Mouse (Mus musculus) lung, embryonic 15.5 days (tissue): ENCODE measurements around the gene Nol9. TPM values are rescaled to one million over a fixed set of nuclear protein-coding genes. Genes with fewer than 3 reads are reported as not detected.
A peak's percentile ranks its signal among the peaks of the same experiment; 100 is the strongest.

ENCODE experiments used
- ATAC-seq: fragments of 200-750 bp; cut with Nextera tagmentation; 2 replicates; pipeline ENCODE4 v1.8.0; 2017; ENCODE audit warnings: moderate number of reproducible peaks, borderline replicate concordance; ENCODE audit not compliant: low FRiP score, low TSS enrichment; ENCODE audit errors: extremely low read depth
- H3K27ac ChIP-seq: fragments of 300-500 bp; sonication (generic); 2 replicates; pipeline ENCODE4 v1.5.1; 2015; ENCODE audit warnings: moderate library complexity, mild to moderate bottlenecking, inconsistent platforms
- H3K27me3 ChIP-seq: fragments of 300-500 bp; sonication (generic); 2 replicates; pipeline ENCODE4 v1.6.1; 2015; ENCODE audit warnings: inconsistent platforms
- H3K36me3 ChIP-seq: fragments of 300-500 bp; sonication (generic); 2 replicates; pipeline ENCODE4 v1.6.1; 2015; ENCODE audit warnings: inconsistent platforms
- H3K4me1 ChIP-seq: fragments of 300-500 bp; sonication (generic); 2 replicates; pipeline ENCODE4 v1.6.1; 2015; ENCODE audit warnings: inconsistent platforms
- H3K4me2 ChIP-seq: fragments of 300-500 bp; sonication (generic); 2 replicates; pipeline ENCODE4 v1.6.1; 2015; ENCODE audit warnings: inconsistent platforms, mild to moderate bottlenecking, moderate library complexity
- H3K4me3 ChIP-seq: fragments of 300-500 bp; sonication (generic); 2 replicates; pipeline ENCODE4 v1.5.1; 2015; ENCODE audit warnings: mild to moderate bottlenecking, inconsistent platforms
- H3K9ac ChIP-seq: fragments of 300-500 bp; sonication (generic); 2 replicates; pipeline ENCODE4 v1.6.1; 2015; ENCODE audit warnings: inconsistent platforms
- H3K9me3 ChIP-seq: fragments of 300-500 bp; sonication (generic); 2 replicates; pipeline ENCODE4 v1.6.1; 2016; ENCODE audit warnings: inconsistent platforms
- WGBS: fragments of 180-500 bp; shearing (Covaris S2); methylation state at CpG from one replicate; pipeline ENCODE4 v1.1.7; 2015; 5-methylcytosine and 5-hydroxymethylcytosine counted together
- polyA plus RNA-seq: library from polyadenylated mRNA; unstranded; fragments of >200 nt; fragmentation: Nextera tagmentation; extraction: Ambion mirVana; gene quantifications from 2 replicates; pipeline ENCODE4 v1.2.1, GENCODE M21; 2015

Nol9 gene
- 29.4 and 31.1 TPM in 2 replicates for polyA plus RNA-seq

DNA sequence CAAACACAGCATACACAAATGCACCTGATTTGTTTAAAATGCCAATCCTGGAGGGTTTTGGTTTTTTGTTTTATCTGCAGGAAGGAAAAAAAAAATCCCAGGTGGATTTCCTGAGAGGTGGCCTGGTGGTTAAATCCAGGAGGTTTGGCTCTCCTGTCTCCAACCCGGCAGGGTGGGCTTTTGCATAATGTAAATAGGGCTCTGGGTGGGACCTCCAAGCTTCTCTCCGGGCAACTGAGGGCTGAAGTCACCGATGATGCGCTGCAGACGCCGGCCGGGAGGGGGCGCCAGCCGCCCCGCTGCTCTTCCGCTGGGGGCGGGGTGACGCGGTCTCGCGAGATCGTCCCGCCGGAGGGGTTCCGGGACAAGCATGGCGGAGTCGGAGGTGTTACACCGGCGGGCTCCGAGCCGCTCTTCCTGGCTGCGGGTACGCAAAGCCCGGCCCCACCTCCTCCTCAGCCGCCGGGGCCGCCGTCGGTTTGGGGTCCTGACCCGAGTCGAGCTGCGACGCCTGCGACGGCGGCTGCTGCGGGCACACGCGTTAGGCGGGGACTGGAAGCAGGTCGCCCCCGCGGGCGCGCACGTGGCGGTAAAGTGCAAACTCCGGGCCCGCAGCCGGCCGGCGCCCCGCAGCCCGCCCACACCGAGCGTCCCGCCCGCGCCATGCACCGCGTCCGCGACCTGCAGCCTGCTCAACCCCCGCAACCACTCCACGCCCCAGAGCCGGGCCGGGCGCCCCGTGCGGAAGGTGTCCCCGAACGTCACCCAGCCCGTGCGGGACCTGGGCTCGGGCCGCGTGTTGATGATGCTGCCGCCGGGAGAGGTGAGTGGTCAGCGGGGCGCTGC, at the start of gene Nol9:
Gene Nol9, plus strand, starts transcription at position 337 of the 846 bp plus-strand sequence.
- H3K27ac ChIP-seq = no peak within 1 kb of the TSS; the same call in 1 of the 2 replicates
- no peaks in the 10 kb centered on the region for H3K9me3 ChIP-seq
- H3K4me1 ChIP-seq = peaks cover 14% of the 10 kb centered on the region
- H3K4me3 ChIP-seq = peak within 1 kb of the TSS; percentile 99
- peak; percentile 88 for ATAC-seq
- H3K9ac ChIP-seq = peak within 1 kb of the TSS; percentile 92
- H3K27me3 ChIP-seq = no peaks in the 10 kb centered on the region
- peak within 1 kb of the TSS; percentile 93 for H3K4me2 ChIP-seq
- peaks cover 33% of the 10 kb centered on the region for H3K36me3 ChIP-seq
- 2% methylated on average over 86 of the region's 86 CpGs for WGBS

DNA sequence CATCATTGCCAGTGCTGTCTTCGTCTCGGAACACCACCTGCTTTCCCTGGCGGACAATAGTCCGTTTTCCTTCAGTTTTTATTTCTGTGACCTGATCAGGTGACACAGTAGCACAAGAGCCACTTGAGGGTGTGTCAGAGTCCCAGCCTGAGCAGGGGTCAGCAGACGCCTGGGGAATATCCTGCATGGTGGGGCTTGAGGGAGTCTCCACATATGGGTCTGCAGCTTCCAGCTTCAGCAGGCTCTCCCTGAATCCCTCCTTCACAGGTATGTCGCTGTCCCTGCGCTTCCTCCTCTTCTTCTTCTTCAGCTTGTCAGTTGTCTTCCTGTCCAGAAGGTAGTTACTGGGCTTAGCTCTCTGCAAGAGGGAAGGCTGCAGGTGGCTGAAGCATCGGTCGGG, 47.0 kb upstream of the Nol9 start:
- Histone ChIP-seq H3K27me3 (no peaks in the 10 kb centered on the region), H3K4me3 (no peak overlapping the region), H3K36me3 (peaks cover 30% of the 10 kb centered on the region), H3K9me3 (no peaks in the 10 kb centered on the region), H3K27ac (no peak overlapping the region), H3K4me1 (peaks cover 40% of the 10 kb centered on the region), H3K9ac (no peak overlapping the region), H3K4me2 (no peak overlapping the region)
- no peak for ATAC-seq
- 86% methylated on average over 9 of the region's 9 CpGs for WGBS

- peak overlapping the region; percentile 12 for H3K4me2 ChIP-seq
- H3K9me3 ChIP-seq = no peaks in the 10 kb centered on the region
- ATAC-seq = no peak
- 0 out of 2 replicates have a peak overlapping the region, but pooled peaks have one; percentile 15 for H3K27ac ChIP-seq
- no peak overlapping the region; the same call in 1 of the 2 replicates for H3K4me3 ChIP-seq
- 40% methylated on average over 6 of the region's 6 CpGs for WGBS
- peaks cover 36% of the 10 kb centered on the region for H3K4me1 ChIP-seq
- H3K27me3 ChIP-seq = no peaks in the 10 kb centered on the region
- H3K9ac ChIP-seq = 0 out of 2 replicates have a peak overlapping the region, but pooled peaks have one; percentile 7
- H3K36me3 ChIP-seq = peaks cover 30% of the 10 kb centered on the region
Observed at GRCm38 (mm10) chr4:151993035-151993434, 46.1 kb upstream of the Nol9 start.

DNA sequence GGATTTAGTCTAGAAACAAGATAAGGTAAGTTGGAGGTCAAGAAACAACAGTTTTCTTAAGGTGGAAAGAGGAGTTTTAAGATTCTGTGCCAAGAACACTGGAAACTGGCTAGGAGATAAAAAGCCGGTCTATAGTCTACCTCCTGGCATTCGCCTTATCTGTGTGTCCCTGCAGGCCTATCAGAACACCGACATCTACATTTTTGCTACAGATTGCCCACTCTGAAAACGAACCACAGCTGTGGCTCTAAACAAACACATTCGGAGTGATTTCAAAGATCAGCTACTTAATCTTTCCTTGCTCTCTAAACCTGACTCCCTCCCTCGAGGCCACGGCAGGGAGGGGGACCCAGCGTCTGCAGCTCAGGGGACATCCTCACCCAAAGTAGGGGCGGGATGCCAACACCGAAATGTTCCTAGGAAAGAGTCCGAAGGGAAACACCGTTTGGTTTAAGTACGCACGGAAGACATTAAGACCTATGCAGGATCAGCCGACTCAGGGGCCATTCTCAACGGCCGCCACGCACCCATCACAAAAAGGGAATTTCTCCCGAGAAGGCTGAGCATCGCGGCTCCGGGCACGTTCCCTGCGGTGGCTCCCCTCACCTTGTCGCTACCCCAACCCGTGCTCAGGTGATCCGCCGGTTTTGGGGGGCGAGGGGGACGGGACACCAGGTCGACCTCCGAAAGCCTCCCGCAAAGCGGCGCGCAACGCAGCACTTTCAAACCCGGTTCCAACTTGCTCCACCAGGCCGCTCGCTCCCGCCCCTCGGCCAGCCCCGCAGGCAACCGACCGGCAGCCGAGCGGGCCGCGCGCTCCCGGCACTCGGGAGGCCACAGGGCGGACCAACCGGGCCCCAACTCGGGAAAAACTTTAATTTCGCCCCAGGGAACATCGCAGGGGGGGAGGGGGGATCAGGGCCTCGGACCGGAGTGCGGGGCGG, 44.6 kb upstream of the Nol9 start:
- Histone ChIP-seq H3K4me1 (peaks cover 29% of the 10 kb centered on the region), H3K4me3 (peak overlapping the region; percentile 100), H3K9me3 (no peaks in the 10 kb centered on the region), H3K27ac (peak overlapping the region; percentile 87), H3K36me3 (peaks cover 30% of the 10 kb centered on the region), H3K9ac (peak overlapping the region; percentile 80), H3K4me2 (peak overlapping the region; percentile 93), H3K27me3 (no peaks in the 10 kb centered on the region)
- peak; percentile 0; the same call in 1 of the 2 replicates for ATAC-seq
- 1% methylated on average over 57 of the region's 61 CpGs for WGBS

DNA sequence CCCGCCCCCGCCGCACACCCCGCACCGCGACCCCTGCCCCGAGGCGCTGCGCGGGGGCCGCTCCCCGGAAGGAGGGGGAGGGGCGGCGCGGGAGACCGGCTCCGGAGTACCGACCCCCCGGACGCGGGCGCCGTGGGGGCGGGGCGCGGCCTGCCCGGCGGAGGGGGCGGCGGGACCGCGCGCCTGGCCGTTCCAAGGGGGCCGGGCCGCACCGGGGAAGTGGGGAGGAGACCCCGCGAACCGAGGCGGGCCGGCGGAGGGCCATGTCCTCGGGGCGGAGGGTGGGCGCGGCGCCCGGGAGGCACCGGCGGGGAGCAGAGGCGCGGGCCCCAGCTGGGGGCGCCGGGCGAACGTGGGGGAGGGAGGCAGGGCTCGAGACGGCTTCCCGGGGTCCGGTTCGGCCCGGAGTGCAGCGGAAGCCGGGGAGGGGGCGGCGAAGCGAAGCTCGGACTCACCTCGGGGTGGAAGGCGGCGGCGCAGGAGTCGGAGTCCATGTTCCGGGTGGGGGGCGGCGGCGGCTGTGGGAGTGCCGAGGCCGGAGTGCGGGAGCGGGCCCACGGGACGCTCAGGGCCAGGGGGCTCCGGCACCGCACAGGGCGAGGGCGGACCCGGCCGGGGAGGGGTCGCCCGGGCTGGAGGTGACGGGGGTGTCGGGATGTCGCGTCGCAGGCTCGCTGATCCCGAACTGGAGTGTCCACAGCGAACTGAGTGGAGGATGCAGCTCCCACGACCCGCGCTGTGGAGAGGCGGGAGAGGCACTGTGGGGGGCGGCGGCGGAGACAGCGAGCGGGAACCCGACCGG, 43.5 kb upstream of the Nol9 start:
- Histone ChIP-seq H3K36me3 (peaks cover 24% of the 10 kb centered on the region), H3K4me3 (peak overlapping the region; percentile 100), H3K9ac (peak overlapping the region; percentile 80), H3K27me3 (no peaks in the 10 kb centered on the region), H3K27ac (peak overlapping the region; percentile 87), H3K4me1 (peaks cover 29% of the 10 kb centered on the region), H3K4me2 (peak overlapping the region; percentile 93), H3K9me3 (no peaks in the 10 kb centered on the region)
- WGBS = under 1% methylated on average over 80 of the region's 111 CpGs
- ATAC-seq = peak; percentile 35; the same call in 1 of the 2 replicates

- Histone ChIP-seq H3K4me3 (peak within 1 kb of the TSS; percentile 100), H3K4me2 (peak within 1 kb of the TSS; percentile 93), H3K9ac (peak within 1 kb of the TSS; percentile 80), H3K4me1 (peaks cover 32% of the 10 kb centered on the region), H3K27me3 (no peaks in the 10 kb centered on the region), H3K27ac (peak within 1 kb of the TSS; percentile 87), H3K36me3 (peaks cover 16% of the 10 kb centered on the region), H3K9me3 (no peaks in the 10 kb centered on the region)
- 1% methylated on average over 88 of the region's 94 CpGs for WGBS
- peak; percentile 97 for ATAC-seq
Observed at GRCm38 (mm10) chr4:151996173-151996950, 42.8 kb upstream of the Nol9 start, which contains the start of gene Phf13. TSS of gene Phf13 (minus strand) at chr4:151996258.

DNA sequence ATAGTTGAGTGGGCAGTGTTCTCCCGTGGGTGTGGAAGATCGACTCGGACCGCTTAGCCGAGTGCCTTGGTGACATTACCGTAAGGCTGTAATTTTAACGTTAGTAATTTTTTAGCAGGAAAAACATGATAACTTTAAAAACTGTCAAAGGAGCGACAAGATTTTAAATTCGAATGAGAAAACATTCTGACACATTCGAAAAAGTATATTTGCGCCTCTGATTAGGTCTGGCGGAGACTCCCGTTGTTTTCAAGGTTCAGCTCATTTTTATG, 42.2 kb upstream of the Nol9 start:
- no peaks in the 10 kb centered on the region for H3K9me3 ChIP-seq
- peak overlapping the region; percentile 100 for H3K4me3 ChIP-seq
- WGBS = 1% methylated on average over 13 of the region's 13 CpGs
- peaks cover 10% of the 10 kb centered on the region for H3K36me3 ChIP-seq
- peak overlapping the region; percentile 80 for H3K27ac ChIP-seq
- no peaks in the 10 kb centered on the region for H3K27me3 ChIP-seq
- ATAC-seq = no peak
- peaks cover 32% of the 10 kb centered on the region for H3K4me1 ChIP-seq
- peak overlapping the region; percentile 66 for H3K4me2 ChIP-seq
- H3K9ac ChIP-seq = peak overlapping the region; percentile 80

GRCm38 (mm10) chr4:151997701-151998100, 41.4 kb upstream of the Nol9 start:
- Histone ChIP-seq H3K27me3 (no peaks in the 10 kb centered on the region), H3K9ac (0 out of 2 replicates have a peak overlapping the region, but pooled peaks have one; percentile 80), H3K4me1 (peaks cover 30% of the 10 kb centered on the region), H3K9me3 (no peaks in the 10 kb centered on the region), H3K36me3 (peaks cover 2% of the 10 kb centered on the region; the same call in 1 of the 2 replicates), H3K4me2 (peak overlapping the region; percentile 66), H3K27ac (no peak overlapping the region), H3K4me3 (peak overlapping the region; percentile 100; the same call in 1 of the 2 replicates)
- ATAC-seq = no peak
- 60% methylated on average over 3 of the region's 3 CpGs for WGBS

- no peak for ATAC-seq
- H3K27me3 ChIP-seq = no peaks in the 10 kb centered on the region
- H3K27ac ChIP-seq = no peak overlapping the region
- no peak overlapping the region for H3K4me2 ChIP-seq
- H3K9ac ChIP-seq = no peak overlapping the region
- H3K4me3 ChIP-seq = no peak overlapping the region
- 61% methylated on average over 3 of the region's 3 CpGs for WGBS
- no peaks in the 10 kb centered on the region for H3K36me3 ChIP-seq
- H3K4me1 ChIP-seq = peaks cover 13% of the 10 kb centered on the region
- no peaks in the 10 kb centered on the region for H3K9me3 ChIP-seq
Observed at GRCm38 (mm10) chr4:151999481-151999880, 39.6 kb upstream of the Nol9 start.

GRCm38 (mm10) chr4:152000906-152001305, 38.2 kb upstream of the Nol9 start:
- no peaks in the 10 kb centered on the region for H3K9me3 ChIP-seq
- 16% methylated on average over 4 of the region's 4 CpGs for WGBS
- H3K27me3 ChIP-seq = no peaks in the 10 kb centered on the region
- no peak overlapping the region for H3K9ac ChIP-seq
- H3K36me3 ChIP-seq = no peaks in the 10 kb centered on the region
- peaks cover 10% of the 10 kb centered on the region for H3K4me1 ChIP-seq
- no peak for ATAC-seq
- H3K4me3 ChIP-seq = no peak overlapping the region
- no peak overlapping the region for H3K27ac ChIP-seq
- no peak overlapping the region for H3K4me2 ChIP-seq
